Comparison of ENCODE assay signal across 16 mouse cellular contexts in the genomic region with DNA sequence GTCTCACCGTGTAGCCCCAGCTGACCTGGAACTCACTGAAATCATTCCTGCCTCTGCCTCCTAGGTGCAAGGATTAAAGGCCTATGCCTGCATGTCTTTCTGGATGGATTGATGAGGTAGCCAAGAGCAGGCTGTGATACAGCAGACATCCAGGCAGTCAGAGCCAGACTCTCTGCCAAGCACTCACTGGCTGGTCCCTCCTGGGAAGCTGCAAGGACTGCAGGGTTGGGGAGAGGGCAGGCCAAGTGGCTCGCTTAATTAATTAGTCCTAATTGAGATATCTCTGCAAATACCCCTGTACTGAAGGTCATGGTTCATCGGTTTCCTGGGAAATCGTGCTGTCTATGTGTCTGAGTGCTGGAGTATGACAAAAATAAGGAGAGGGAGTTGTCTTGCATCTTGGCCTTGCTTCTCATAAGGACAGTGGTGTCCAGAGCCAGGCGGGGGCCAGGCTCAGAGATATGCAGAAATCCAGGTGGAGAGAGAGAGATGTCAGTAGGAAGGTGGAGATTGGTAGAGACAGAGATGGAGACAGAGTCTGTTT. TPM values are rescaled to one million over a fixed set of nuclear protein-coding genes. Genes with fewer than 3 reads are reported as not detected.
DNase-seq lines count a peak whose midpoint lies in the region; ATAC-seq and TF ChIP-seq lines count a peak whose summit lies in the region.
"Had no signal": no experiment of that assay in that cellular context is flagged by ENCODE, and none has a peak within 500 bp of the region (broad histone marks: within the 10 kb centered on the region; RNA-seq: fewer than 3 reads in every experiment).

No protein-coding gene starts in this region.

- H3K27me3 ChIP-seq in forebrain, embryonic 13.5 days: no peaks in the 10 kb centered on the region
- H3K27me3 ChIP-seq in hindbrain, embryonic 15.5 days: no peaks in the 10 kb centered on the region
- no peaks in the 10 kb centered on the region for H3K27me3 ChIP-seq in midbrain, postnatal 0 days (ENCODE audit: insufficient read depth, low read length)
- no peaks in the 10 kb centered on the region for H3K27me3 ChIP-seq in limb, embryonic 10.5 days (ENCODE audit: low read depth, poor library complexity, severe bottlenecking)
- H3K27me3 ChIP-seq: embryonic facial prominence, embryonic 15.5 days; intestine, embryonic 15.5 days had no signal

- H3K36me3 ChIP-seq in forebrain, embryonic 13.5 days (ENCODE audit: poor library complexity, severe bottlenecking): 0 out of 2 replicates have a peak, but pooled peaks cover 4% of the 10 kb centered on the region
- H3K36me3 ChIP-seq in hindbrain, embryonic 15.5 days: peaks cover 3% of the 10 kb centered on the region; the same call in 1 of the 2 replicates
- H3K36me3 ChIP-seq in midbrain, postnatal 0 days (ENCODE audit: insufficient read depth, low read length): no peaks in the 10 kb centered on the region; the same call in 1 of the 2 replicates
- H3K36me3 ChIP-seq in limb, embryonic 10.5 days: no peaks in the 10 kb centered on the region
- H3K36me3 ChIP-seq: embryonic facial prominence, embryonic 15.5 days; intestine, embryonic 15.5 days had no signal

- H3K9me3 ChIP-seq in forebrain, embryonic 13.5 days (replicated peaks): no peaks in the 10 kb centered on the region; the same call in 1 of the 2 replicates
- H3K9me3 ChIP-seq in hindbrain, embryonic 15.5 days: no peaks in the 10 kb centered on the region
- H3K9me3 ChIP-seq in midbrain, postnatal 0 days (ENCODE audit: low read length): no peaks in the 10 kb centered on the region
- H3K9me3 ChIP-seq in limb, embryonic 10.5 days (replicated peaks): no peaks in the 10 kb centered on the region
- H3K9me3 ChIP-seq: embryonic facial prominence, embryonic 15.5 days; intestine, embryonic 15.5 days had no signal

- peaks cover 15% of the 10 kb centered on the region for H3K4me1 ChIP-seq in forebrain, embryonic 13.5 days
- peaks cover 17% of the 10 kb centered on the region for H3K4me1 ChIP-seq in hindbrain, embryonic 15.5 days (replicated peaks)
- 0 out of 2 replicates have a peak, but pooled peaks cover 2% of the 10 kb centered on the region for H3K4me1 ChIP-seq in midbrain, postnatal 0 days (ENCODE audit: insufficient read depth, low read length)
- H3K4me1 ChIP-seq in limb, embryonic 10.5 days: no peaks in the 10 kb centered on the region
- H3K4me1 ChIP-seq: embryonic facial prominence, embryonic 15.5 days; intestine, embryonic 15.5 days had no signal

- peak; percentile 39; the same call in 1 of the 2 replicates for ATAC-seq in forebrain, embryonic 13.5 days
- peak; percentile 57 for ATAC-seq in hindbrain, embryonic 15.5 days (ENCODE audit: low FRiP score, low read depth)
- peak; percentile 45; the same call in 1 of the 2 replicates for ATAC-seq in midbrain, postnatal 0 days (ENCODE audit: low FRiP score)
- ATAC-seq: intestine, embryonic 15.5 days; liver, postnatal 0 days had no signal

- no peak for DNase-seq in layer of hippocampus, adult 2 months (ENCODE audit: low spot score in 2 of 2)
- no peak for DNase-seq in layer of hippocampus, adult 18-20 months (ENCODE audit: low spot score in 2 of 2)
- peak; percentile 54 for DNase-seq in midbrain, postnatal 0 days (ENCODE audit: low spot score)
- DNase-seq in right cerebral cortex, postnatal 4 days: no peak
- no peak for DNase-seq in limb, embryonic 10.5 days (ENCODE audit: low spot score)
- DNase-seq in frontal cortex, postnatal 14 days (ENCODE audit: low spot score in 2 of 2): no peak
- DNase-seq: adrenal gland, adult 8-10 months; heart, adult 2 months; kidney, postnatal 10 days; liver, postnatal 0 days had no signal

- no peak overlapping the region for H3K4me2 ChIP-seq in forebrain, embryonic 13.5 days
- H3K4me2 ChIP-seq in hindbrain, embryonic 15.5 days: no peak overlapping the region
- H3K4me2 ChIP-seq in midbrain, postnatal 0 days (ENCODE audit: low read depth, low read length, poor library complexity, severe bottlenecking): no peak overlapping the region
- H3K4me2 ChIP-seq: embryonic facial prominence, embryonic 15.5 days; intestine, embryonic 15.5 days had no signal

- H3K4me3 ChIP-seq in layer of hippocampus, adult 2 months: no peak overlapping the region
- no peak overlapping the region for H3K4me3 ChIP-seq in forebrain, embryonic 13.5 days
- no peak overlapping the region for H3K4me3 ChIP-seq in hindbrain, embryonic 15.5 days
- no peak overlapping the region for H3K4me3 ChIP-seq in midbrain, postnatal 0 days (ENCODE audit: low read depth, low read length)
- H3K4me3 ChIP-seq in limb, embryonic 10.5 days: no peak overlapping the region
- H3K4me3 ChIP-seq: embryonic facial prominence, embryonic 15.5 days; heart, adult 2 months; intestine, embryonic 15.5 days; myocyte had no signal

- no peak for TF ChIP-seq CTCF in layer of hippocampus, adult 2 months (conservative IDR thresholded peaks at IDR 0.05)
- TF ChIP-seq CTCF in midbrain, postnatal 0 days (IDR thresholded peaks at IDR 0.05): no peak

- peak overlapping the region; percentile 71; the same call in 1 of the 2 replicates for H3K27ac ChIP-seq in layer of hippocampus, adult 2 months
- H3K27ac ChIP-seq in forebrain, embryonic 13.5 days: peak overlapping the region; percentile 81
- peak overlapping the region; percentile 75 for H3K27ac ChIP-seq in hindbrain, embryonic 15.5 days (replicated peaks)
- no peak overlapping the region for H3K27ac ChIP-seq in midbrain, postnatal 0 days (ENCODE audit: low read depth, low read length)
- H3K27ac ChIP-seq in limb, embryonic 10.5 days: no peak overlapping the region
- H3K27ac ChIP-seq: embryonic facial prominence, embryonic 15.5 days; heart, adult 2 months; intestine, embryonic 15.5 days; macrophage had no signal

- H3K9ac ChIP-seq in forebrain, embryonic 13.5 days: peak overlapping the region; percentile 26; the same call in 1 of the 2 replicates
- H3K9ac ChIP-seq in hindbrain, embryonic 15.5 days: no peak overlapping the region
- H3K9ac ChIP-seq in midbrain, postnatal 0 days (replicated peaks; ENCODE audit: low read length, poor library complexity, severe bottlenecking): no peak overlapping the region
- H3K9ac ChIP-seq: embryonic facial prominence, embryonic 15.5 days; intestine, embryonic 15.5 days; liver, postnatal 0 days had no signal

- 64% methylated on average over 5 of the region's 5 CpGs for WGBS in forebrain, embryonic 13.5 days
- WGBS in hindbrain, embryonic 15.5 days: 45% methylated on average over 5 of the region's 5 CpGs
- 39% methylated on average over 5 of the region's 5 CpGs for WGBS in midbrain, postnatal 0 days
- 76% methylated on average over 5 of the region's 5 CpGs for WGBS in limb, embryonic 10.5 days

RNA-seq across cellular contexts. Expression of a gene that starts 33.1 kb away (rescaled TPM):
- 10 to 100 TPM; 31.6 to 37.6 TPM for total RNA-seq in layer of hippocampus, adult 2 months (2021)
- total RNA-seq in layer of hippocampus, adult 18-20 months (2021): 10 to 100 TPM; 32.0 to 38.5 TPM
- 52.6 and 68.1 TPM in 2 replicates for polyA plus RNA-seq in forebrain, embryonic 13.5 days (2015; fragmentation: Nextera tagmentation; extraction: Ambion mirVana)
- polyA plus RNA-seq in hindbrain, embryonic 15.5 days (2015; fragmentation: Nextera tagmentation; extraction: Ambion mirVana): 199 and 226 TPM in 2 replicates
- total RNA-seq in midbrain, postnatal 0 days (2014; rRNA removed): 301 and 342 TPM in 2 replicates
- polyA plus RNA-seq in midbrain, postnatal 0 days (2015; fragmentation: Nextera tagmentation; extraction: Ambion mirVana): 245 and 273 TPM in 2 replicates
- polyA plus RNA-seq in limb, embryonic 10.5 days (2016; fragmentation: Nextera tagmentation; extraction: Ambion mirVana): 1.5 and 3.2 TPM in 2 replicates
- polyA plus RNA-seq: macrophage had no signal

Comparison
In these comparisons a context has a peak if more than half of its experiments do, and no peak if none do; other contexts are left out.
1. H3K27ac ChIP-seq: peak in layer of hippocampus, adult 2 months (single experiment), forebrain, embryonic 13.5 days (single experiment) and hindbrain, embryonic 15.5 days (single experiment); none in midbrain, postnatal 0 days (single experiment) and limb, embryonic 10.5 days (single experiment).
2. RNA of a gene that starts 33.1 kb away (polyA plus RNA-seq): 245 to 273 TPM in midbrain, postnatal 0 days, 199 to 226 TPM in hindbrain, embryonic 15.5 days and 52.6 to 68.1 TPM in forebrain, embryonic 13.5 days; 1.5 to 3.2 TPM in limb, embryonic 10.5 days; every median in the first group is over 10 times any median in the second.
3. Peak in every context shown above with its lines, with median percentiles within 50 percentile points of each other: ATAC-seq.